23 mouse cellular contexts compared by ENCODE assay signal in the genomic region with DNA sequence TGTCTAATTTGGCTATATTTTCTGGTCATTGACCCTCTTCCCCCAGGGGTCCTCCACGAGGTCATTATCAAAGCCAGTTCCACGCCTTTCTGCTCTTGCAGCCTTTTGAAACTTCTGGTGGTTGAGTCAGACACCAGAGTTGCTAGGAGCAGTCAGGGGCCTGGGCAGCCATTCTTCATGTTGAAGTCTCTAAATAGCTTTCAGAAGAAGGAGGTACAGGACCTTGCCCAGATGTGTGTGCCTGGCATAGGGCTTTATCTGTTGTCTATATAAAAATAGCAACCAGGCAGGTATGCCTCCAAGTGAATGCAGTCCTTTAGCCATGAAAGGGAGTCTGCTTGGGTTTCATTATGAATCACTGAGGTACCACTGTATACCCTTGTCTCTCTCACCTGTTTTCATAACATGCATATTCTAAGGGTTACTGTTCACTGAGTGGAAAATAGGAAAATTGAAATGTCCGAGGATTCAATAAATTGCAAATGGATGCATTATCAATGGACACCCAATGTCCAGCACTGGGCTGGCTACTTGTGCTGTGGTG.
"Had no signal": no experiment of that assay in that cellular context is flagged by ENCODE, and none has a peak within 500 bp of the region (broad histone marks: within the 10 kb centered on the region; RNA-seq: fewer than 3 reads in every experiment).

No protein-coding gene starts in this region.

- H3K27ac ChIP-seq: layer of hippocampus, adult 2 months; limb, embryonic 10.5 days; limb, embryonic 13.5 days; liver, embryonic 12.5 days; liver, embryonic 15.5 days; lung, embryonic 15.5 days; midbrain, embryonic 10.5 days; midbrain, embryonic 13.5 days; neural tube, embryonic 13.5 days; stomach, embryonic 15.5 days had no signal

- DNase-seq: kidney, postnatal 14 days; layer of hippocampus, adult 9-11 months; liver; lung, adult 18-20 months; lung, postnatal 10 days; lung, postnatal 36 days; retina, postnatal 1 day; right cerebral cortex, postnatal 25 days; spleen, adult 18-20 months; thymus, postnatal 36 days had no signal

- H3K9ac ChIP-seq: limb, embryonic 13.5 days; liver, embryonic 12.5 days; liver, embryonic 15.5 days; lung, embryonic 15.5 days; midbrain, embryonic 13.5 days; neural tube, embryonic 13.5 days; stomach, embryonic 15.5 days had no signal

- H3K27me3 ChIP-seq: limb, embryonic 13.5 days; liver, embryonic 12.5 days; liver, embryonic 15.5 days; lung, embryonic 15.5 days; megakaryocyte, embryonic 14.5 days; midbrain, embryonic 13.5 days; neural tube, embryonic 13.5 days; stomach, embryonic 15.5 days had no signal

- H3K36me3 ChIP-seq: limb, embryonic 10.5 days; limb, embryonic 13.5 days; liver, embryonic 12.5 days; liver, embryonic 15.5 days; lung, embryonic 15.5 days; midbrain, embryonic 10.5 days; midbrain, embryonic 13.5 days; neural tube, embryonic 13.5 days; stomach, embryonic 15.5 days had no signal

- H3K9me3 ChIP-seq: limb, embryonic 10.5 days; limb, embryonic 13.5 days; liver, embryonic 12.5 days; liver, embryonic 15.5 days; lung, embryonic 15.5 days; megakaryocyte, embryonic 14.5 days; midbrain, embryonic 10.5 days; midbrain, embryonic 13.5 days; neural tube, embryonic 13.5 days; stomach, embryonic 15.5 days had no signal

- ATAC-seq: liver, embryonic 12.5 days; midbrain, embryonic 13.5 days; midbrain, embryonic 16.5 days had no signal

- H3K4me1 ChIP-seq: lung, embryonic 15.5 days; midbrain, embryonic 13.5 days; stomach, embryonic 15.5 days had no signal

- H3K4me2 ChIP-seq: limb, embryonic 13.5 days; liver, embryonic 12.5 days; liver, embryonic 15.5 days; lung, embryonic 15.5 days; midbrain, embryonic 13.5 days; neural tube, embryonic 13.5 days; stomach, embryonic 15.5 days had no signal

- H3K4me3 ChIP-seq: layer of hippocampus, adult 2 months; limb, embryonic 10.5 days; limb, embryonic 13.5 days; liver, embryonic 12.5 days; liver, embryonic 15.5 days; lung, embryonic 15.5 days; megakaryocyte, embryonic 14.5 days; midbrain, embryonic 10.5 days; midbrain, embryonic 13.5 days; myocyte; neural tube, embryonic 13.5 days; stomach, embryonic 15.5 days had no signal
